Mouse (Mus musculus): ENCODE measurements around the gene Tigit. TPM values are rescaled to one million over a fixed set of nuclear protein-coding genes. Genes with fewer than 3 reads are reported as not detected.

The Tigit gene
- not detected in 2 replicates for polyA plus RNA-seq (2014; fragmentation: Nextera tagmentation; extraction: Ambion mirVana)

GRCm38 (mm10) chr16:43663978-43664579 is at the start of gene Tigit:
TSS of gene Tigit (minus strand) at chr16:43664146.
- Histone ChIP-seq H3K9ac (ENCODE audit: low read depth, low read length) (no peak within 1 kb of the TSS), H3K4me2 (ENCODE audit: low read depth, low read length) (no peak within 1 kb of the TSS), H3K9me3 (ENCODE audit: control insufficient read depth, low read length) (no peaks in the 10 kb centered on the region), H3K27ac (replicated peaks; ENCODE audit: low read depth, low read length) (no peak within 1 kb of the TSS), H3K36me3 (ENCODE audit: control insufficient read depth, insufficient read depth, low read length) (no peaks in the 10 kb centered on the region), H3K4me3 (ENCODE audit: low read depth, low read length) (no peak within 1 kb of the TSS), H3K4me1 (ENCODE audit: control insufficient read depth, insufficient read depth, low read length) (no peaks in the 10 kb centered on the region), H3K27me3 (replicated peaks; ENCODE audit: control insufficient read depth, insufficient read depth, low read length) (no peaks in the 10 kb centered on the region)
- 66% methylated on average over 7 of the region's 7 CpGs for WGBS
- DNase-seq (ENCODE audit: low spot score): no peak
- ATAC-seq (ENCODE audit: low read depth): no peak

DNA sequence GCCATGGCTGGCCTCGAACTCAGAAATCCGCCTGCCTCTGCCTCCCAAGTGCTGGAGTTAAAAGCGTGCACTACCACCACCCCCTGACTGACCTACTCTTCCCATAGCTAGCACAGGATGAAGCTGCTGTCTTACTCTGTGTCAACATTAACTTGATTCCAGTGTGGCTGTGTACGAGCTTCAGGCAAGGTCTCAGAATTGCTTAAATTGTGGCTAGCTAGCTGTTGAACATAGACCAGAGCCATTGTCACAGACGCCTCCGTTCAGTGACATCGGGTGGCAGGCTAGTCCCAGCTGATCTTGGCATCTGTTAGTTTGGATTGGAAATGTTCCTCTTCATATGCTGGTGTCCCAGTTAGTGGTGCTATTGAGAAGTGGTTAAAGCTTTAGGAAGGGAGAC is 47.4 kb upstream of the Tigit start:
- no peak overlapping the region for H3K9ac ChIP-seq (ENCODE audit: low read depth, low read length)
- no peaks in the 10 kb centered on the region for H3K36me3 ChIP-seq (ENCODE audit: control insufficient read depth, insufficient read depth, low read length)
- no peak overlapping the region for H3K4me3 ChIP-seq (ENCODE audit: low read depth, low read length)
- no peak overlapping the region for H3K4me2 ChIP-seq (ENCODE audit: low read depth, low read length)
- H3K27ac ChIP-seq (replicated peaks; ENCODE audit: low read depth, low read length): no peak overlapping the region
- no peak for ATAC-seq (ENCODE audit: low read depth)
- 0 out of 2 replicates have a peak, but pooled peaks cover under 1% of the 10 kb centered on the region for H3K9me3 ChIP-seq (ENCODE audit: control insufficient read depth, low read length)
- H3K4me1 ChIP-seq (ENCODE audit: control insufficient read depth, insufficient read depth, low read length): no peaks in the 10 kb centered on the region
- H3K27me3 ChIP-seq (replicated peaks; ENCODE audit: control insufficient read depth, insufficient read depth, low read length): no peaks in the 10 kb centered on the region
- 93% methylated on average over 7 of the region's 7 CpGs for WGBS
- DNase-seq (ENCODE audit: low spot score): no peak

DNA sequence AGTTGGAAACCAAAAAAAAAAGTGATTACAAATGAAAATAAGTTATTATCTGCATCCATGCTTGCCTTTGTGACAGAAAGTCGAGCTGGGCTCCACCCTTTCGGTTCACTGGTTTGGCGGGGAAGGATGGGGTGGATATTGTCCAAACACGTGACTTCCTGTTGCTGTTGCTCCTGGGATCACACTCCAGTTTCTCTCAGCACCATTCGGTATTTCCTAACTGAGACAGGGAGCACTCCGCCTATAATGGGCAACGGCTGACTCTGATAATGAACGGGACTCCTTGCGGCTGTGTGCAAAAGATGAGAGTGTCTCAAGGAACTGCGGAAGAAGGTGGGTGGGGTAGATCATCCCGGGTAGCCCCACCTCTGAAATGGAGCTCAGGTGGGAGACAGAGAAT is 46.7 kb upstream of the Tigit start:
- H3K4me2 ChIP-seq (ENCODE audit: low read depth, low read length): no peak overlapping the region
- WGBS: 82% methylated on average over 11 of the region's 11 CpGs
- DNase-seq (ENCODE audit: low spot score): no peak
- no peaks in the 10 kb centered on the region for H3K9me3 ChIP-seq (ENCODE audit: control insufficient read depth, low read length)
- H3K4me1 ChIP-seq (ENCODE audit: control insufficient read depth, insufficient read depth, low read length): no peaks in the 10 kb centered on the region
- H3K9ac ChIP-seq (ENCODE audit: low read depth, low read length): no peak overlapping the region
- no peak overlapping the region for H3K4me3 ChIP-seq (ENCODE audit: low read depth, low read length)
- H3K27ac ChIP-seq (replicated peaks; ENCODE audit: low read depth, low read length): no peak overlapping the region
- no peaks in the 10 kb centered on the region for H3K27me3 ChIP-seq (replicated peaks; ENCODE audit: control insufficient read depth, insufficient read depth, low read length)
- ATAC-seq (ENCODE audit: low read depth): no peak
- H3K36me3 ChIP-seq (ENCODE audit: control insufficient read depth, insufficient read depth, low read length): no peaks in the 10 kb centered on the region

DNA sequence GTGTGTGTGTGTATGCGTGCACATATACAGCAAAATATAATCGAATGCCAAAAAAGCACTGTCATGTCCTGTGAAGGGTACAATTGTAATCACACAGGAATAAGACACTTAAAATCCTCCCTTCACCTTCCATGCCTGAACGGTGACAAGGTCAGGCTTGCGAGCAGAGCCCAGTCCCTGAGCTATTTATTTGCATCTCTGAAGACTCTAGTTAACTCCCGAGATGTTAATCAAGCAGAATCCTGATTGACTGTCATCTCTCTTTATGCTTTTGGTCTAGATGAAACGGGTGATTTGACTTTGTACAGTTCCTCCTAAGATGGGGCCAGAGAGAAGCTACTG is 46.2 kb upstream of the Tigit start:
- no peak for DNase-seq (ENCODE audit: low spot score)
- 62% methylated on average over 6 of the region's 6 CpGs for WGBS
- no peak overlapping the region for H3K9ac ChIP-seq (ENCODE audit: low read depth, low read length)

GRCm38 (mm10) chr16:43709432-43710133 is 45.6 kb upstream of the Tigit start:
- Histone ChIP-seq H3K9me3 (ENCODE audit: control insufficient read depth, low read length) (no peaks in the 10 kb centered on the region), H3K27me3 (replicated peaks; ENCODE audit: control insufficient read depth, insufficient read depth, low read length) (no peaks in the 10 kb centered on the region), H3K9ac (ENCODE audit: low read depth, low read length) (no peak overlapping the region), H3K4me2 (ENCODE audit: low read depth, low read length) (no peak overlapping the region; the same call in 1 of the 2 replicates), H3K4me3 (ENCODE audit: low read depth, low read length) (no peak overlapping the region), H3K4me1 (ENCODE audit: control insufficient read depth, insufficient read depth, low read length) (no peaks in the 10 kb centered on the region), H3K36me3 (ENCODE audit: control insufficient read depth, insufficient read depth, low read length) (no peaks in the 10 kb centered on the region), H3K27ac (replicated peaks; ENCODE audit: low read depth, low read length) (no peak overlapping the region)
- ATAC-seq (ENCODE audit: low read depth) (no peak), DNase-seq (ENCODE audit: low spot score) (no peak)
- 45% methylated on average over 9 of the region's 9 CpGs for WGBS

More for the DNA sequence above, 46.2 kb upstream of the Tigit start:
- Histone ChIP-seq H3K4me1 (ENCODE audit: control insufficient read depth, insufficient read depth, low read length) (no peaks in the 10 kb centered on the region), H3K27ac (replicated peaks; ENCODE audit: low read depth, low read length) (no peak overlapping the region), H3K4me2 (ENCODE audit: low read depth, low read length) (no peak overlapping the region), H3K9me3 (ENCODE audit: control insufficient read depth, low read length) (no peaks in the 10 kb centered on the region), H3K27me3 (replicated peaks; ENCODE audit: control insufficient read depth, insufficient read depth, low read length) (no peaks in the 10 kb centered on the region), H3K36me3 (ENCODE audit: control insufficient read depth, insufficient read depth, low read length) (no peaks in the 10 kb centered on the region), H3K4me3 (ENCODE audit: low read depth, low read length) (no peak overlapping the region)
- no peak for ATAC-seq (ENCODE audit: low read depth)

- H3K27me3 ChIP-seq (replicated peaks; ENCODE audit: control insufficient read depth, insufficient read depth, low read length): no peaks in the 10 kb centered on the region
- DNase-seq (ENCODE audit: low spot score) (no peak), ATAC-seq (ENCODE audit: low read depth) (no peak)
- no peaks in the 10 kb centered on the region for H3K36me3 ChIP-seq (ENCODE audit: control insufficient read depth, insufficient read depth, low read length)
- H3K9me3 ChIP-seq (ENCODE audit: control insufficient read depth, low read length): no peaks in the 10 kb centered on the region
- no peak overlapping the region for H3K27ac ChIP-seq (replicated peaks; ENCODE audit: low read depth, low read length)
- no peaks in the 10 kb centered on the region for H3K4me1 ChIP-seq (ENCODE audit: control insufficient read depth, insufficient read depth, low read length)
- WGBS: 71% methylated on average over 15 of the region's 15 CpGs
- no peak overlapping the region for H3K9ac ChIP-seq (ENCODE audit: low read depth, low read length)
- peak overlapping the region; percentile 15; the same call in 1 of the 2 replicates for H3K4me2 ChIP-seq (ENCODE audit: low read depth, low read length)
- H3K4me3 ChIP-seq (ENCODE audit: low read depth, low read length): no peak overlapping the region
These were observed 45.1 kb upstream of the Tigit start for GRCm38 (mm10) chr16:43709062-43709413.

DNA sequence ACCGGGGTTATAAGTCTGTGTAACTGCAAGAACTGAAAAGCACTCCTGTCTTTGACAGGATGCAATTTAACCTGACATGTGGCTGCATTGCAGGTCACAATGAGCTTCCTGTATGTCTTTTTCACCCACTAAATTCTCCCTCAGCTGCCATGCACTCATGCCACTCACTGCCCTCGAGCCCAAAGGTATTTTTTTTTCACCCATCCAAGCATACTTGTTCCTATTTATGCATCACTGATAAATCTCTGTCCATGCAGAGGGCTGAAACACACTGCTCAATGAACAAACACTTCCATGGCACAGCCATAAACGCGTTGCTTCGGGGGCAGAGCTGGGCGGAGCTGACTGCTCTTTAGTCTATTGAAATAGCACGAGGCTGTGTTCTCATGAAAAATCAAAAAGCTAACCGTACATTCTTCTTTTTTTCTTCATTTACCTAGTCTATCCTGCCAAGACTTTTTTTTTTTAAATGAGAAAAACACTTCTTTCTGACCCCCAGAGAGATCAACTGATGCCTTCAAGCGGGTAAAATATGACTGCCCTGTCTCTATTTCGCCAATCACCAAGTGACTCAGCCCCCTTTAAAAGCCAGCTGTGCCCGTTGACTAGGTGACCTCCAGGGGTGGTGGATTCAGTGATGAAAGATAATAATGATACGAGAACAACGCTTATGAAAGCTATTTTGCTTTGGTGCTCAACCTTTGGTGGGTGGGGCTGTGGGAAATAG is 44.6 kb upstream of the Tigit start:
- WGBS: 63% methylated on average over 13 of the region's 13 CpGs
- no peaks in the 10 kb centered on the region for H3K4me1 ChIP-seq (ENCODE audit: control insufficient read depth, insufficient read depth, low read length)
- H3K4me2 ChIP-seq (ENCODE audit: low read depth, low read length): peak overlapping the region; percentile 15; the same call in 1 of the 2 replicates
- no peak overlapping the region for H3K27ac ChIP-seq (replicated peaks; ENCODE audit: low read depth, low read length)
- no peak overlapping the region for H3K4me3 ChIP-seq (ENCODE audit: low read depth, low read length)
- no peaks in the 10 kb centered on the region for H3K36me3 ChIP-seq (ENCODE audit: control insufficient read depth, insufficient read depth, low read length)
- no peak for DNase-seq (ENCODE audit: low spot score)
- no peaks in the 10 kb centered on the region for H3K27me3 ChIP-seq (replicated peaks; ENCODE audit: control insufficient read depth, insufficient read depth, low read length)
- no peak overlapping the region for H3K9ac ChIP-seq (ENCODE audit: low read depth, low read length)
- no peak for ATAC-seq (ENCODE audit: low read depth)
- H3K9me3 ChIP-seq (ENCODE audit: control insufficient read depth, low read length): no peaks in the 10 kb centered on the region

- Histone ChIP-seq H3K4me3 (ENCODE audit: low read depth, low read length) (no peak overlapping the region), H3K4me2 (ENCODE audit: low read depth, low read length) (no peak overlapping the region), H3K9me3 (ENCODE audit: control insufficient read depth, low read length) (no peaks in the 10 kb centered on the region), H3K4me1 (ENCODE audit: control insufficient read depth, insufficient read depth, low read length) (no peaks in the 10 kb centered on the region), H3K36me3 (ENCODE audit: control insufficient read depth, insufficient read depth, low read length) (no peaks in the 10 kb centered on the region), H3K27me3 (replicated peaks; ENCODE audit: control insufficient read depth, insufficient read depth, low read length) (no peaks in the 10 kb centered on the region), H3K9ac (ENCODE audit: low read depth, low read length) (no peak overlapping the region), H3K27ac (replicated peaks; ENCODE audit: low read depth, low read length) (no peak overlapping the region)
- ATAC-seq (ENCODE audit: low read depth): no peak
- WGBS: 54% methylated on average over 14 of the region's 14 CpGs
- DNase-seq (ENCODE audit: low spot score): no peak
These were observed 38.0 kb upstream of the Tigit start for GRCm38 (mm10) chr16:43701765-43702504.
